Mouse (Mus musculus) left cerebral cortex, adult 8-10 months (tissue): ENCODE measurements at regions not wholly inside any gene's neighbourhood (a gene's known extent, or its start where the extent isn't known, plus 50 kb on each side); places are given as distances from the start of the nearest gene placed in this dataset.

Experiments used
- DNase-seq, 2 experiments: peaks; one replicate each; pipeline ENCODE4 v3.0.0; 2022; ENCODE audit warnings: low spot score in 2 of 2

- DNase-seq: no peak
These were observed 51.1 kb upstream of the Adra1b start for GRCm38 (mm10) chr11:43952151-43952550.

GRCm38 (mm10) chr11:43958241-43958975 lies 57.4 kb upstream of the Adra1b start:
- no peak for DNase-seq

- DNase-seq: no peak
These were observed 57.9 kb upstream of the Adra1b start for GRCm38 (mm10) chr11:43958976-43959315.

- no peak for DNase-seq
These were observed 59.5 kb upstream of the Adra1b start for GRCm38 (mm10) chr11:43960348-43961105.

- no peak for DNase-seq
These were observed 60.5 kb upstream of the Adra1b start for GRCm38 (mm10) chr11:43961398-43962070.

GRCm38 (mm10) chr11:43967764-43968163 lies 66.8 kb upstream of the Adra1b start:
- DNase-seq: no peak

- DNase-seq: no peak
These were observed 70.9 kb upstream of the Adra1b start for GRCm38 (mm10) chr11:43971886-43972285.

- no peak for DNase-seq
These were observed 75.0 kb upstream of the Adra1b start for GRCm38 (mm10) chr11:43976024-43976423.

GRCm38 (mm10) chr11:43979406-43979805 lies 78.4 kb upstream of the Adra1b start:
- DNase-seq: no peak

GRCm38 (mm10) chr11:43980444-43980843 lies 79.4 kb upstream of the Adra1b start:
- DNase-seq: no peak

GRCm38 (mm10) chr11:43989911-43990430 lies 89.0 kb upstream of the Adra1b start:
- DNase-seq: no peak

GRCm38 (mm10) chr11:43992011-43992471 lies 91.0 kb upstream of the Adra1b start:
- no peak for DNase-seq

- no peak for DNase-seq
These were observed 97.2 kb upstream of the Adra1b start for GRCm38 (mm10) chr11:43998046-43998725.

- DNase-seq: no peak
These were observed 99.0 kb upstream of the Adra1b start for GRCm38 (mm10) chr11:44000056-44000455.

GRCm38 (mm10) chr11:44001843-44002589 lies 101.0 kb upstream of the Adra1b start:
- DNase-seq: no peak

- DNase-seq: no peak
These were observed 101.9 kb upstream of the Adra1b start for GRCm38 (mm10) chr11:44002716-44003522.

- no peak for DNase-seq
These were observed 106.6 kb upstream of the Adra1b start for GRCm38 (mm10) chr11:44007526-44008040.

GRCm38 (mm10) chr11:44012314-44012713 lies 111.3 kb upstream of the Adra1b start:
- no peak for DNase-seq

- no peak for DNase-seq
These were observed 112.8 kb upstream of the Adra1b start for GRCm38 (mm10) chr11:44013841-44014240.

GRCm38 (mm10) chr11:44021638-44022037 lies 120.6 kb upstream of the Adra1b start:
- DNase-seq: no peak
